Mouse (Mus musculus) heart, embryonic 14.5 days (tissue): Measurements from ENCODE around the gene Gm37240. TPM values are rescaled to one million over a fixed set of nuclear protein-coding genes. Genes with fewer than 3 reads are reported as not detected.

Experiments used
- ATAC-seq: fragments of 200-750 bp; cut with Nextera tagmentation; 2 replicates; pipeline ENCODE4 v1.8.0; 2017; ENCODE audit warnings: low read depth, moderate TSS enrichment; ENCODE audit not compliant: insufficient number of reproducible peaks, insufficient read depth, low FRiP score
- H3K27ac ChIP-seq, 2 experiments: fragments of 200-500 bp in 1 of 2; fragments of 300-500 bp in 1 of 2; sonication (generic) in 1 of 2; replicated peaks in 1 of 2; 2 replicates each; pipeline ENCODE4 v1.5.1; 2012 to 2014; ENCODE audit warnings: low read depth in 2 of 2, low read length in 2 of 2, control low read depth in 1 of 2, mild to moderate bottlenecking in 1 of 2, mixed read lengths in 1 of 2; ENCODE audit not compliant: control insufficient read depth in 1 of 2, insufficient read depth in 1 of 2
- H3K27me3 ChIP-seq: fragments of 300-500 bp; sonication (generic); 2 replicates; pipeline ENCODE4 v1.6.1; 2014; ENCODE audit warnings: mild to moderate bottlenecking, low read length, control low read depth; ENCODE audit not compliant: control insufficient read depth, insufficient read depth
- H3K36me3 ChIP-seq: fragments of 300-500 bp; sonication (generic); 2 replicates; pipeline ENCODE4 v1.6.1; 2014; ENCODE audit warnings: mild to moderate bottlenecking, control low read depth, low read length, mixed read lengths; ENCODE audit not compliant: control insufficient read depth, insufficient read depth
- H3K4me1 ChIP-seq, 2 experiments: fragments of 200-500 bp in 1 of 2; fragments of 300-500 bp in 1 of 2; sonication (generic) in 1 of 2; 2 replicates each; pipeline ENCODE4 v1.6.1; 2012 to 2014; ENCODE audit warnings: low read length in 2 of 2, control low read depth in 1 of 2, mixed read lengths in 1 of 2; ENCODE audit not compliant: control insufficient read depth in 2 of 2, insufficient read depth in 2 of 2
- H3K4me2 ChIP-seq: fragments of 300-500 bp; sonication (generic); 2 replicates; pipeline ENCODE4 v1.6.1; 2014; ENCODE audit warnings: mild to moderate bottlenecking, low read length
- H3K4me3 ChIP-seq, 2 experiments: fragments of 200-500 bp in 1 of 2; fragments of 300-500 bp in 1 of 2; sonication (generic) in 1 of 2; 2 replicates each; pipeline ENCODE4 v1.5.1; 2012 to 2014; ENCODE audit warnings: low read length in 2 of 2, mild to moderate bottlenecking in 2 of 2, control low read depth in 1 of 2, low read depth in 1 of 2, moderate library complexity in 1 of 2; ENCODE audit not compliant: control insufficient read depth in 1 of 2, insufficient read depth in 1 of 2
- H3K9ac ChIP-seq: fragments of 300-500 bp; sonication (generic); 2 replicates; pipeline ENCODE4 v1.6.1; 2014; ENCODE audit warnings: mild to moderate bottlenecking, low read length
- H3K9me3 ChIP-seq: fragments of 300-500 bp; sonication (generic); 2 replicates; pipeline ENCODE4 v1.6.1; 2016; ENCODE audit warnings: low read length, control low read depth; ENCODE audit not compliant: control insufficient read depth
- WGBS: fragments of 180-500 bp; shearing (Covaris S2); extraction: QIAGEN DNeasy Blood & Tissue Kit; methylation state at CpG from one replicate; pipeline ENCODE4 v1.1.7; 2014; 5-methylcytosine and 5-hydroxymethylcytosine counted together
- polyA plus RNA-seq: library from polyadenylated mRNA; unstranded; fragments of >200 nt; fragmentation: Nextera tagmentation; extraction: Ambion mirVana; gene quantifications from 2 replicates; pipeline ENCODE4 v1.2.1, GENCODE M21; 2014

The Gm37240 gene
- polyA plus RNA-seq, 1 experiment from 2014 or later: 12.3 TPM

DNA sequence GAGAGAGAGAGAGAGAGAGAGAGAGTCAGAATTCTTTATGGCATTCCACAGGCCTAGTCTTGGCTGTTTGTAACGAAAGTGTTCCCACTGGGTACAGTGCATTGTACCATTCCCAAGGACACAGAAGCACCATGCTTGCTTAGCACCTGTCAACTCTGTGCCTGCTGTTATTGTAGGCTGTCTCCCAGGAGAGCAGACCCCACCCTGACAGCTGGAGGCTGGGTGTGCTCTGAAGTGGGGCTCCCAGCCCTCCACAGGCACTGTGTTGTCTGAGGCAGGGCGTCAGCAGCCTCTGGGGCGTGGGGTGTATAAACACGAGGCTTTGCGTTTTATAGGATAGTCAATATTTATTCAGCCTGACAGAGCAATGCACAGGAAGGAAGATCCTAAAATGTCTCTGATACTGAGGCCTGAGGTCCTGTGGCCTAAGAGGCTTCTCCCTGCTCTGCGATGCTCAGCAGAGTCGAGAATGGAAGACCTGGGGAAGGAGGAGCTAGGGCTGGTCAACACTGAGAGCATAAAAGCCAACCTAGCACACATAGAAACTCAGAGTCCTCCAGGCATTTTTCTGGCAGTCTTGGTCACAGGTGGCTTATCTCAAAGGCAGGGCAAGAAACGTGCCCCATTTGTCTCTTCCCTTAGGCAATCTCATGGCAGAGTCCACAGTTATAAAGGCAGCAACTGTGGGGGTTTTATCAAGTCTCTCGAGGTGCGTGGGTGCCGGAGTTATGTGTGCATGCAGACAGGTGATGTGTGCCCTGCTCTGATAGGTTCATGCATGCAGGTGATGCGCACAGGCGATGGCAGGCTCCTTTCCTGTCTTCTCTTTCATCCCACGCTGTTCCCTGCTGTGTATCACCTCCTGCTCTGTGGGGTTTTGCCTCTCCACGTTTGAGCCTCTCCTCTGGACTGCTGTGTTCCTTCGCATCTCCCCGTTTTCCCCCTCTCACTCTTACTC lies 677.2 kb downstream of the Gm37240 start:
- no peak overlapping the region for H3K4me2 ChIP-seq
- H3K4me3 ChIP-seq: no peak overlapping the region
- H3K4me1 ChIP-seq: peaks cover 15 to 18% of the 10 kb centered on the region in 2 experiments
- ATAC-seq: no peak
- H3K27me3 ChIP-seq: no peaks in the 10 kb centered on the region
- no peaks in the 10 kb centered on the region for H3K36me3 ChIP-seq
- no peaks in the 10 kb centered on the region for H3K9me3 ChIP-seq
- no peak overlapping the region for H3K9ac ChIP-seq
- H3K27ac ChIP-seq: no peak overlapping the region
- WGBS: 63% methylated on average over 17 of the region's 17 CpGs

DNA sequence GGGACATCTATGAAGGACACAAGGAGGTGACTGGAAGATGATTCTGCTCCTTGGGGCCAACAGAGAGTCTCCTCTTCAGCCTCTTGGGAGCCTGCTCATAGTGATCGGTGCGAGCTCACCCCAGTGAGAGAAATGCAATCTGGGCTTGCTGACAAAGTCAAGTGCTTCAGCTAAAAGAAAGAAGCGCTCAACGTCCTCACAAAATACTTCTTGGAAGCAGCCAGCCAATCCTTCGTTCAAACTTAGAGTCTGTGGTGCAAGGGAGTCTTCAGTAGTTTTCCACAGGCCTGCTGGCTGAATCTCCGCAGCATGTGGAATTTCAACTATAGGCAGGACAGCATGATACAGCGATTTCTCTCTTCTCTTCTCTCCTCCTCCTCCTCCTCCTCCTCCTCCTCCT lies 680.8 kb downstream of the Gm37240 start:
- Histone ChIP-seq H3K9ac (no peak overlapping the region), H3K9me3 (no peaks in the 10 kb centered on the region), H3K4me1 (peaks cover 0 to 3% of the 10 kb centered on the region in 2 experiments; a peak in 1 of 4 replicates), H3K27me3 (no peaks in the 10 kb centered on the region), H3K4me2 (no peak overlapping the region), H3K27ac (no peak overlapping the region), H3K4me3 (no peak overlapping the region), H3K36me3 (no peaks in the 10 kb centered on the region)
- ATAC-seq: no peak
- WGBS: 60% methylated on average over 7 of the region's 7 CpGs

DNA sequence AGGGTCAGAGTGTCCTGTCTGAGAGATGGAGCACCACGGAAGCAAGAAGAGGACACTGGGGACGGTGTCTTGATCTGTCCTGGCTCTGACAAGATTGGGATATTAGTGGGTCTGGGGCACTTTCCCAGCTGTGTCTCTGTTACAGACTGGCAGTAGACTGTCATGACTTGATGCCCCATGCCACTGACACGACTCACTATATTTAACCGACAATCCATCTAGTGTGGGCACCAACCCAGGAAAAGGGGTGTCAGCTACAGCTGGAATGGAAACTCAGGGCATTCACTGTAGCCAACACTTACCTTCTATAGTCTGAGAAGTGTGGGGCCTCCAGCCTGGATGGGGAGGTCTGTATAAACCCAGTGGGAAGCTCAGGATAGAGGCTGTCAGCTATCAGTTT lies 681.4 kb downstream of the Gm37240 start:
- Histone ChIP-seq H3K27ac (no peak overlapping the region), H3K9ac (no peak overlapping the region), H3K4me3 (no peak overlapping the region), H3K36me3 (no peaks in the 10 kb centered on the region), H3K27me3 (no peaks in the 10 kb centered on the region), H3K9me3 (no peaks in the 10 kb centered on the region), H3K4me2 (no peak overlapping the region), H3K4me1 (peaks cover 0 to 3% of the 10 kb centered on the region in 2 experiments; a peak in 1 of 4 replicates)
- ATAC-seq: no peak
- 83% methylated on average over 4 of the region's 4 CpGs for WGBS

DNA sequence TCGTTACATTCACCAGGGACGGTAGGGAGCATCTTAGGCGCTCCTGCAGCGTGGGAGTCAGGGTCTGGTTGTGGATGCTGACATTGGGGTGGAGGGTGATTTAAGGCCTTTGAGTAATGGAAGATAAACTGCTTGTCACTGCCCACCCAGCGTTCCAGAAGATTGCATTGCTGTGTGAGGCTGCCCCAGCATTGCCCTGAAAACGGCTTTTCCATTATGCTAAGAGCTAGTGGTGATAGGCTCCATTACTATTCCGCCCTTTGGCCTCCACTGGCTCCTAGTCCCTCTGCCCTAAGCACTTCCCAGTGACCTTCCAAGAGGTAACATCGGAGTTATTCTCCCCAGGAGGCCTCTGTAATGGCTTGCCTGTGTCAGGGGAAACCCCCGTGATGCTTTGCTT lies 683.7 kb downstream of the Gm37240 start:
- Histone ChIP-seq H3K4me1 (no peaks in the 10 kb centered on the region; a peak in 1 of 4 replicates), H3K36me3 (no peaks in the 10 kb centered on the region), H3K4me2 (no peak overlapping the region), H3K9ac (no peak overlapping the region), H3K9me3 (no peaks in the 10 kb centered on the region), H3K27ac (no peak overlapping the region), H3K27me3 (no peaks in the 10 kb centered on the region), H3K4me3 (no peak overlapping the region)
- no peak for ATAC-seq
- WGBS: 65% methylated on average over 9 of the region's 9 CpGs

DNA sequence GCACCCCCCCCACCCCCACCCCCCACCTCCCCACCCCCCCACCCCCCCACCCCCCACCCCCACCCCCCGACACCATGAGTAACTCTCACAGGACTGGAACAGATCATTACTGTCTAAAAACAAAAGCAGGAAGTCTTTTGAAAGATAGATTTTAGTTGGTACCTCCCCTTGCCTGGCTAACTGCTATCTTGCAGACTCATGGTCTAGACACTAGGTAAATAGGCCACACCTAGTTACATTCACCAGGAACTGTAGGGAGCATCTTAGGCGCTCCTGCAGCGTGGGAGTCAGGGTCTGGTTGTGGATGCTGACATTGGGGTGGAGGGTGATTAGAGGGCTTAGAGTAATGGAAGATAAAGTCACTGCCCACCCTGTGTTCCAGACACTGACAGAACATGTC lies 684.6 kb downstream of the Gm37240 start:
- Histone ChIP-seq H3K36me3 (no peaks in the 10 kb centered on the region), H3K4me2 (no peak overlapping the region), H3K4me1 (no peaks in the 10 kb centered on the region; a peak in 1 of 4 replicates), H3K27ac (no peak overlapping the region), H3K9ac (no peak overlapping the region), H3K27me3 (no peaks in the 10 kb centered on the region), H3K4me3 (no peak overlapping the region), H3K9me3 (no peaks in the 10 kb centered on the region)
- 42% methylated on average over 3 of the region's 3 CpGs for WGBS
- ATAC-seq: no peak

DNA sequence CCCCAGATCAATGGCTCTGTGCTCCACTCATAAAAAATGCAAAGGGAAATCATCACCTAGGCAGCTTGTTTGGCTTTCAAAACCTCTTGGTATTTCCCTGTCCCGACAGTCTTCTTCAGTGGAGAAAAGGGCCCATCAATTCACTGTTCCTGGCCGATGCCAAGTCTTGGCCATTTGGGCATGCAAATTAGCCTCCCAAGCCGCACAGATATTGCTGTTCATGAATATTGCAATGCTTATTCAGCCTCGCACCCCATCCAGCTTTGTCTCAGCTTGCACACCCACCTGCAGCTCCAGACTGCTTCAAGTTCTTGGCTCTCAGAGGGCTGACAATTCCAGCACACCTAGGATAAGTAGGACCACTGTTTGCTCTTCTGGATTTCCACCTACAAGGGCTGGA lies 685.5 kb downstream of the Gm37240 start:
- no peak for ATAC-seq
- H3K36me3 ChIP-seq: no peaks in the 10 kb centered on the region
- H3K9me3 ChIP-seq: no peaks in the 10 kb centered on the region
- H3K27me3 ChIP-seq: no peaks in the 10 kb centered on the region
- WGBS: 83% methylated on average over 4 of the region's 4 CpGs
- no peak overlapping the region for H3K4me2 ChIP-seq
- H3K27ac ChIP-seq: no peak overlapping the region
- H3K4me1 ChIP-seq: no peaks in the 10 kb centered on the region; a peak in 1 of 4 replicates
- H3K4me3 ChIP-seq: no peak overlapping the region
- H3K9ac ChIP-seq: no peak overlapping the region

DNA sequence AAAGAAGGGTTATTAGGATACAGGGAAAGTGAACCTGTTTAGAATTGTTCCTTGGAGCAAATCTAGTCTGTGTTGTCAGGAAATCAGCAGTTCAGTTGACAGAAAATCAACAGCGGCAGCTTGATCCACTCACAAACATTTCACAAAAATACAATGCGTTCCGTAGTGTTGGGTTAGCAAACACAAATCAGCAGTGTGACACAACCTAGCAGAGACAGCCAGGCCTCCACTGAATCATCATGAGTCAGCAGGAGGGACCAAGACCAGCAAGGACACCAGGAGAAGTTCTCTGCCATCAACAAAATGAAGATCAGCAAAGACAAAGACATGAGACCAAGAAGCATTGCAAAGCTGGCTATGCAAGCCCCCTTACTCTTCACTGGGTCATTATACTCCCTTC lies 688.8 kb downstream of the Gm37240 start:
- ATAC-seq: no peak
- Histone ChIP-seq H3K4me2 (no peak overlapping the region), H3K4me3 (no peak overlapping the region), H3K27me3 (no peaks in the 10 kb centered on the region), H3K27ac (no peak overlapping the region), H3K9ac (no peak overlapping the region), H3K9me3 (no peaks in the 10 kb centered on the region), H3K36me3 (no peaks in the 10 kb centered on the region), H3K4me1 (peaks cover 0 to 4% of the 10 kb centered on the region in 2 experiments; a peak in 2 of 4 replicates)
- WGBS: 95% methylated on average over 3 of the region's 3 CpGs
